Mouse (Mus musculus) mouse embryonic stem cell (cell line): ENCODE measurements around the gene Zfp319.

Experiments
- in situ Hi-C, 2 experiments: fragments of 300-500 bp; cut with MboI; formaldehyde crosslinking; loops; 1 replicate in 1 of 2; 3 replicates in 1 of 2; pipeline ENCODE4 v1.14.3; 2019 to 2020; ENCODE audit warnings: low sequenced_read_pairs in 2 of 2, low pct_unique_long_range_greater_than_20kb in 1 of 2, mixed read lengths in 1 of 2; ENCODE audit not compliant: unreplicated experiment in 1 of 2

Zfp319 gene

GRCm38 (mm10) chr8:95352871-95353866, 21.4 kb upstream of the Zfp319 start:
- in situ Hi-C loops: loop anchor here (5.0 to 25.0 kb wide), 3 partner anchors 74 to 559 kb away; no protein-coding TSS in a partner anchor

GRCm38 (mm10) chr8:95352151-95352870, 20.6 kb upstream of the Zfp319 start, which contains the start of gene Mmp15:
Mmp15 (plus strand) TSS chr8:95352268.
- in situ Hi-C loops: loop anchor here (5.0 to 25.0 kb wide), 3 partner anchors 75 to 560 kb away; no protein-coding TSS in a partner anchor

GRCm38 (mm10) chr8:95351461-95351860, 19.7 kb upstream of the Zfp319 start:
- in situ Hi-C loops: loop anchor here (5.0 to 25.0 kb wide), 3 partner anchors 76 to 561 kb away; no protein-coding TSS in a partner anchor

GRCm38 (mm10) chr8:95348811-95349630, 17.3 kb upstream of the Zfp319 start:
- in situ Hi-C loops: no loop called here

- in situ Hi-C loops: no loop called here
Observed at GRCm38 (mm10) chr8:95348356-95348755, 16.6 kb upstream of the Zfp319 start.

GRCm38 (mm10) chr8:95346643-95347545, 15.1 kb upstream of the Zfp319 start:
- in situ Hi-C loops: no loop called here

GRCm38 (mm10) chr8:95344668-95345067, 12.9 kb upstream of the Zfp319 start:
- in situ Hi-C loops: no loop called here

- in situ Hi-C loops: no loop called here
Observed at GRCm38 (mm10) chr8:95341721-95342120, 10.0 kb upstream of the Zfp319 start.

- in situ Hi-C loops: no loop called here
Observed at GRCm38 (mm10) chr8:95336363-95336762, 4.6 kb upstream of the Zfp319 start.

GRCm38 (mm10) chr8:95335706-95336105, 4.0 kb upstream of the Zfp319 start:
- in situ Hi-C loops: no loop called here

- in situ Hi-C loops: no loop called here
Observed at GRCm38 (mm10) chr8:95332437-95333199, 868 bp upstream of the Zfp319 start.

GRCm38 (mm10) chr8:95331156-95331719, 512 bp downstream of the Zfp319 start:
- in situ Hi-C loops: no loop called here

GRCm38 (mm10) chr8:95330367-95330766, 1.4 kb downstream of the Zfp319 start:
- in situ Hi-C loops: no loop called here

- in situ Hi-C loops: no loop called here
Observed at GRCm38 (mm10) chr8:95327866-95328465, 3.8 kb downstream of the Zfp319 start.

- in situ Hi-C loops: no loop called here
Observed at GRCm38 (mm10) chr8:95326822-95327221, 4.9 kb downstream of the Zfp319 start.

- in situ Hi-C loops: no loop called here
Observed at GRCm38 (mm10) chr8:95324646-95325045, 7.1 kb downstream of the Zfp319 start.
